Mouse (Mus musculus) kidney, adult 9 months (tissue): ENCODE data around the gene Efs.

Source experiments
- DNase-seq: peaks from one replicate; pipeline ENCODE4 v3.0.0; 2022

Efs gene

DNA sequence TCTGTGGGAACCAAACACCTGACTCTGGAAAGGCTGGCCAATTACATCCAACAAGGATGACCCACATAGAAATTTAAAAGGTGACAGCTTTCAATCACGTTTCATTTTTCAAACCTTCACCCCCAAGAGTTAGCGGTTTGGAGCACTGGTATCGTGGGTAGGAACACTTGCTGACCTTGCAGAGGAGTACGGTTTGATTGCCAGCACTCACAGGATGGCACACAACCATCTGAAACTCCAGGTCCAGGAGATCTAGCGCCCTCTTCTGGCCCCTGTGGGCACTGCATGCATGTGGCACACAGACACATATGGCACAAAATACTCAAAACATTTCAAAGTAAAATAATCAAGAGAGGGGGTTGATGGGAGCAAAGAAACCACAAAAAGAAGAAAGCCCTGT is 59.0 kb downstream of the Efs start:
- DNase-seq: no peak
